Mouse (Mus musculus) T-helper 2 cell (primary cell): ENCODE results near the gene Tm4sf4.

Experiments used
- in situ Hi-C: fragments of 300-600 bp; cut with MboI, MseI; formaldehyde crosslinking; loops from one replicate; pipeline ENCODE4 v1.15.1; 2025; ENCODE audit warnings: high pct_unique_total_duplicates

Gene Tm4sf4

GRCm38 (mm10) chr3:57425089-57425730 lies at the start of gene Tm4sf4:
TSS of gene Tm4sf4 (plus strand) at chr3:57425314.
- in situ Hi-C loops, result no loop called here

DNA sequence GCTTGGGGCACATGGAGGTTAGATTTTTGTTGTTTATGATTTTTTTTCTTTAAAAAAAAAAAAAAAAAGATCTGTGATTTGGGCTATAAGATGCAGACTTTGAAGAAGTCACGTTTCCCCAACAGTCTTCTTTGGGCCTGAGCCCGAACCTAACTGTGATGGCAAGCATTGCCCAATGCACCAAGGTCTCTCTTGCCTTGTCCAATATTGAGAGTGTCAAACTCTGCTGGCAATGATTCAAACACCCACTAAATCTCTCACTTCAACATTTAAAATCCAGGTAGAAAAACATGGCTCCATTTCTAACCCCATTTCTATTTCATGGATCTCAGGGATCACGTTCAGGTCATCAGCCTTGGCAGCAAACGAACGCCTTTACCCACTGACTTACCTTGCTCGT lies 38.7 kb upstream of the Tm4sf4 start:
- in situ Hi-C loops, result no loop called here

- in situ Hi-C loops, result no loop called here
Measured at GRCm38 (mm10) chr3:57386895-57387294, 38.2 kb upstream of the Tm4sf4 start.

- in situ Hi-C loops, result no loop called here
Measured at GRCm38 (mm10) chr3:57387593-57387992, 37.5 kb upstream of the Tm4sf4 start.

- in situ Hi-C loops, result no loop called here
Measured at GRCm38 (mm10) chr3:57411535-57411934, 13.6 kb upstream of the Tm4sf4 start.

GRCm38 (mm10) chr3:57420233-57420632 lies 4.9 kb upstream of the Tm4sf4 start:
- in situ Hi-C loops, result no loop called here

- in situ Hi-C loops, result no loop called here
Measured at GRCm38 (mm10) chr3:57420660-57421059, 4.5 kb upstream of the Tm4sf4 start.

DNA sequence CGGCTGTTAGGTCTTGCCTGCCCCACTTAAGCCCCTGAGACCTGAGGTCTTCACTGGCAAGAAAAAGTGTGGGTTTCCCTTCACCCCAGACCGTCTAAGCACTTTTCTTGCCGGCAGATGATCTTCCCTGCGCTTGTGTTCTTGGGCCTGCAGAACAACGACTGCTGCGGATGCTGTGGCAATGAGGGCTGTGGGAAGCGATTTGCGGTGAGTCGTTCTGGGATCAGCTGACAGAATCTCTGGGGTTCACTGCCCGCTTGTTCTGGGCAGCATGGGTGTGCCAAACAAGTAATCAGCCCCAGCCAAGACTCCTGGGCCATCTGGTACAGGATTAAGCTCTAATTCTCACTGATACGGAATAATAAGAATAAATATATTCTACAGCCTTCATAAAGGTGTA lies 1.2 kb downstream of the Tm4sf4 start:
- in situ Hi-C loops, result no loop called here

- in situ Hi-C loops, result no loop called here
Measured at GRCm38 (mm10) chr3:57428682-57429464, 3.8 kb downstream of the Tm4sf4 start.

- in situ Hi-C loops, result no loop called here
Measured at GRCm38 (mm10) chr3:57429486-57429885, 4.4 kb downstream of the Tm4sf4 start.

- in situ Hi-C loops, result no loop called here
Measured at GRCm38 (mm10) chr3:57431706-57432105, 6.6 kb downstream of the Tm4sf4 start.

DNA sequence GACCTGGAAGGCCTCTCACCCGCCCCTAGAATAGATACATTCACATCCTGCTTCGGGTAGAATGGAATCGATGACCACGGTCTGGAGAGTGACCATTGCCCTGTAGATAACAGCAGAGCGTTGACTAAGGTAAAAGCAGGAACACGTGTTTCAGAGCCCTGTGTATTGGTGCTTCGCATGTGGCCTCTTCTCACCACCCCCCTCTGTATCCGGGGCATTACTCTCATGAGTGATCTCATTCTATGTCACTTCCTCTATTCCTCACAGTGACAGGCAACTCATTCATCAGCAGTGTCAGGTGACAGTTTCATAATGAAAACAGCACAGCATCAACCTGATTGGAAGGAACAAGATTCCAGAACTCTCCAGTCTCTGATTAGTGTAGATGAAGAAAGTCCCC lies 10.2 kb downstream of the Tm4sf4 start:
- in situ Hi-C loops, result no loop called here

GRCm38 (mm10) chr3:57440956-57441355 lies 15.8 kb downstream of the Tm4sf4 start:
- in situ Hi-C loops, result no loop called here

GRCm38 (mm10) chr3:57445706-57446105 lies 20.6 kb downstream of the Tm4sf4 start:
- in situ Hi-C loops, result no loop called here

GRCm38 (mm10) chr3:57447889-57448288 lies 22.8 kb downstream of the Tm4sf4 start:
- in situ Hi-C loops, result no loop called here

DNA sequence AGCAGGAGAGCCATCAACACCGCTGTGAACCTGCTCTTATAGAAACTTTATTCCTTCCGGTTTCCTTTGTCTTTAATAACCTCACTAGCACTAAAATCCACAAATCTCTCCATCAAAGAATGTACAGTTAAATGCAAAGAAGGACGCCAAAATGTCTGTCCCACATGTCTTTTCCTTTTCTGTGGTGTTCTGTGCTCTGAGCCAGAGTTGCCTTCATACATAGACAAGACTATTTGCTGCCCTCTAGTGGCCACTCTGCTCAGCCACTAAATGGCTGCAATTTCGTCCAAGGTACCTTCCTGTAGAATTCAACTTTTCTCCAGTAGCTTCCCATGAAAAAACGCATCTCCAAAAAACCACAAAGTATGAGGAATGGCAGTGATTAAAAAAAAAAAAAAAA lies 23.3 kb downstream of the Tm4sf4 start:
- in situ Hi-C loops, result no loop called here

GRCm38 (mm10) chr3:57458652-57459051 lies 33.5 kb downstream of the Tm4sf4 start:
- in situ Hi-C loops, result no loop called here

DNA sequence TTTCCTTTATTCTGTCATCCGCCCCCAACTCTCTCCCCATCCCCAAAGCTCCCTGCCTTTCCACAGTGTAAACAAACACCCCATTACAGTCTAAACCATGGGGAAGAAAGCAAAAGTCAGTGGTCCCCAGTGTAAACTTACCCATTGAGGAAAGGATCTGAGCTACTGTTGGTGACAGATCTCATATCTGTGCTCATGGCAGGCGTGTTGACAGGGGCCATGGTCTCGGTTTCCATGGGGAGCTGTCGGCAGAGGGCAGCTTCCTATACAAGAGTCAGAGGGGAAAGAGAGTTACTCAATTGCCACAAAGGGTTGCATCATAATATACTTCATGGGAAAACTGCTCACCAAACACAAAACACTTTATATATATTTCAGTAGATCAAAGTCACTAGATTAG lies 38.2 kb downstream of the Tm4sf4 start:
- in situ Hi-C loops, result no loop called here

GRCm38 (mm10) chr3:57466289-57466688 lies 41.2 kb downstream of the Tm4sf4 start:
- in situ Hi-C loops, result no loop called here

DNA sequence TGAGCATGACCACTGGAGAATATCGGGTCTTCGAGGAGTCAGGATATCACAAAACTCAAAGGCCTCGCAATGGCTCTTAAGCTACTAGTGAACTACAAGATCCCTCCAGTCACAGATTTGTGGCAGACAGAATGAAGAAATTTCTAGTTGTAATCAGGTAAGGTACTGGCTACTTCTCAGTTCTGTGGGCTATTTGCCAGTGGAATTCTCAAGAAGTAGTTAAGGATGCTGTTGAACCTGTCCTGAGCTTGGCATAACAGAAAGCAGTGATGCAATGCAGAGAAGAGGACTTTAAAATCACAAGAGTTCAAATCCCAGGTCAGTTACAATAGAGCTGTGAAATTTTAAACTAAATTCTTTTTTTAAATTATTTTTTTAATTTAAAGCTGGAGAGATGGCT lies 44.2 kb downstream of the Tm4sf4 start:
- in situ Hi-C loops, result no loop called here

- in situ Hi-C loops, result no loop called here
Measured at GRCm38 (mm10) chr3:57470326-57470725, 45.2 kb downstream of the Tm4sf4 start.

- in situ Hi-C loops, result no loop called here
Measured at GRCm38 (mm10) chr3:57470981-57471601, 46.0 kb downstream of the Tm4sf4 start.

GRCm38 (mm10) chr3:57472407-57472806 lies 47.3 kb downstream of the Tm4sf4 start:
- in situ Hi-C loops, result no loop called here
